38 mouse cellular contexts compared by ENCODE assay signal in the genomic region with DNA sequence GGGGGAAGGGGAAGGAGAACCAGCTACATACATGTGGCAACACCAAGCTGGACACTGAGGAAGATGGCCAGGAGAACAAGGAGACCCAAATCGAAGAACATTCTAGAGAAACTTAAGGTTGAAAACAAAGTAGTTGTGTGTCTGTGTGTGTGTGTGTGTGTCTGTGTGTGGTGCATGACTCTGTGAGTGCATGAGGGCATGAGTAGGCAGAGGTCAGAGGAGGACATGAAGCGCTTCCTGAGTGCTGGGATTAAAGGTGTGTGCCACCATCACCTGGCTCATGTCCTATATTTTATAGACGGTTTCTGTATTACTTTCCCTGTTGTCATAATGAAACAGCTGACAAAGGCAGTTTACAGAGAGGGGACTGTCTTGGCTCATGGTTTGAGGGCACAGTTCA. TPM values are rescaled to one million over a fixed set of nuclear protein-coding genes. Genes with fewer than 3 reads are reported as not detected.
"Had no signal": no experiment of that assay in that cellular context is flagged by ENCODE, and none has a peak within 500 bp of the region (broad histone marks: within the 10 kb centered on the region; RNA-seq: fewer than 3 reads in every experiment).

A gene (minus strand): TSS at position 101 of the 400 bp plus-strand sequence.

- H3K9ac ChIP-seq: heart, embryonic 12.5 days; hindbrain, embryonic 12.5 days; hindbrain, embryonic 14.5 days; intestine, embryonic 15.5 days; kidney, embryonic 15.5 days; limb, embryonic 12.5 days had no signal

- H3K27ac ChIP-seq: gastrocnemius, adult 2 months; heart, embryonic 10.5 days; hindbrain, embryonic 10.5 days; hindbrain, embryonic 12.5 days; hindbrain, embryonic 14.5 days; intestine, embryonic 15.5 days; kidney, embryonic 15.5 days; kidney, postnatal 0 days; layer of hippocampus, adult 2 months; left cerebral cortex, adult 2 months; limb, embryonic 10.5 days; limb, embryonic 12.5 days had no signal

- H3K36me3 ChIP-seq: heart, embryonic 10.5 days; heart, embryonic 12.5 days; hindbrain, embryonic 10.5 days; hindbrain, embryonic 12.5 days; intestine, embryonic 15.5 days; kidney, embryonic 15.5 days; limb, embryonic 10.5 days; limb, embryonic 12.5 days had no signal

- H3K27me3 ChIP-seq: heart, embryonic 12.5 days; hindbrain, embryonic 12.5 days; intestine, embryonic 15.5 days; kidney, embryonic 15.5 days; limb, embryonic 12.5 days had no signal

- H3K4me3 ChIP-seq: gastrocnemius, adult 2 months; heart, embryonic 10.5 days; heart, embryonic 12.5 days; hindbrain, embryonic 10.5 days; hindbrain, embryonic 12.5 days; intestine, embryonic 15.5 days; kidney, embryonic 15.5 days; layer of hippocampus, adult 2 months; left cerebral cortex, adult 2 months; limb, embryonic 10.5 days; limb, embryonic 12.5 days had no signal

- H3K9me3 ChIP-seq: heart, embryonic 10.5 days; heart, embryonic 12.5 days; hindbrain, embryonic 10.5 days; hindbrain, embryonic 12.5 days; intestine, embryonic 15.5 days; kidney, embryonic 15.5 days; limb, embryonic 10.5 days; limb, embryonic 12.5 days had no signal

- H3K4me1 ChIP-seq: heart, embryonic 10.5 days; heart, embryonic 12.5 days; hindbrain, embryonic 10.5 days; hindbrain, embryonic 12.5 days; intestine, embryonic 15.5 days; kidney, embryonic 15.5 days; limb, embryonic 10.5 days; limb, embryonic 12.5 days had no signal

- H3K4me2 ChIP-seq: heart, embryonic 12.5 days; hindbrain, embryonic 12.5 days; hindbrain, embryonic 14.5 days; intestine, embryonic 15.5 days; kidney, embryonic 15.5 days; limb, embryonic 12.5 days; liver, embryonic 11.5 days had no signal

- DNase-seq: gastrocnemius, adult 2 months; gastrocnemius, postnatal 10 days; gastrocnemius, postnatal 25 days; heart, adult 18-20 months; heart, postnatal 10 days; heart, postnatal 4 days; kidney, adult 2 months; kidney, adult 9 months; kidney, postnatal 14 days; kidney, postnatal 36 days; liver had no signal

- ATAC-seq: hindbrain, embryonic 16.5 days; inflammation-experienced regulatory T-cells, adult 6 months; intestine, embryonic 15.5 days had no signal

RNA-seq across cellular contexts. Expression of the gene that starts here (rescaled TPM):
- total RNA-seq: gastrocnemius, adult 2 months; gastrocnemius, postnatal 10 days; gastrocnemius, postnatal 25 days; gastrocnemius, postnatal 4 days; granulocyte monocyte progenitor cell, adult 5-6 weeks; heart, adult 18-20 months; heart, adult 8-10 months; heart, postnatal 10 days; heart, postnatal 25 days; heart, postnatal 4 days; layer of hippocampus, adult 2 months; layer of hippocampus, postnatal 10 days; layer of hippocampus, postnatal 25 days; left cerebral cortex, adult 2 months; left cerebral cortex, postnatal 14 days; left cerebral cortex, postnatal 36 days had no signal
- polyA plus RNA-seq: frontal cortex, adult 2 months; heart, embryonic 10.5 days; heart, embryonic 12.5 days; heart, embryonic 14.5 days; heart, embryonic 16.5 days; hindbrain, embryonic 10.5 days; hindbrain, embryonic 12.5 days; hindbrain, embryonic 14.5 days; hindbrain, embryonic 16.5 days; inflammation-experienced regulatory T-cells, adult 6 months; intestine, embryonic 15.5 days; kidney, adult 2 months; kidney, embryonic 15.5 days; kidney, postnatal 0 days; limb, embryonic 10.5 days; limb, embryonic 12.5 days; limb, embryonic 14.5 days; liver, embryonic 11.5 days had no signal
